Mouse (Mus musculus): ENCODE results near the gene Tnrc6b. TPM values are rescaled to one million over a fixed set of nuclear protein-coding genes. Genes with fewer than 3 reads are reported as not detected.

The Tnrc6b gene
- polyA plus RNA-seq, 1 experiment from 2014 or later: 32.2 TPM

DNA sequence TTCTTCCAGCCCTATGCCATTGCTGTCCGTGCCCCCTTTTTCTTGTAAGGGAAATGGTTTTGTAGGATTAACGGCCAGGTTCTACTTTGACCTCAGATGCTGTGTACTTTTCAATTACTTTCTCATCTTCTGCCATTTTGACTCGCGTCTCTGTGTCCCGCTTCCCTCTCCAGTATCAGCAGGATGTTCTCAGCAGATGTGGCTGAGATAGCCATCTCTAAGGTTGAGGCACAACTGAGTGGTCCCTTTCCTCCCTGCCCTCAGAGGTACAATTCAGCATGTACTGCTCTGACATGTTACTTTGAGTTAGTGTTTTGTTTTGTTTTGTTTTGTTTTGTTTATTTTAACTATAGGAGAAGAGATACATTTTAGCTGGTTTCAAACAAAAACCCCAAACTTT is 223.7 kb downstream of the Tnrc6b start:
- peaks cover 84% of the 10 kb centered on the region for H3K36me3 ChIP-seq
- no peaks in the 10 kb centered on the region for H3K9me3 ChIP-seq (replicated peaks)
- 40% methylated on average over 5 of the region's 5 CpGs for whole genome bisulfite sequencing (ENCODE audit: insufficient replicate concordance)
- H3K4me3 ChIP-seq: no peak overlapping the region
- H3K4me2 ChIP-seq: no peak overlapping the region
- peaks cover 34% of the 10 kb centered on the region for H3K4me1 ChIP-seq
- H3K27me3 ChIP-seq (replicated peaks): no peaks in the 10 kb centered on the region
- no peak overlapping the region for H3K27ac ChIP-seq
- no peak for ATAC-seq
- no peak overlapping the region for H3K9ac ChIP-seq

DNA sequence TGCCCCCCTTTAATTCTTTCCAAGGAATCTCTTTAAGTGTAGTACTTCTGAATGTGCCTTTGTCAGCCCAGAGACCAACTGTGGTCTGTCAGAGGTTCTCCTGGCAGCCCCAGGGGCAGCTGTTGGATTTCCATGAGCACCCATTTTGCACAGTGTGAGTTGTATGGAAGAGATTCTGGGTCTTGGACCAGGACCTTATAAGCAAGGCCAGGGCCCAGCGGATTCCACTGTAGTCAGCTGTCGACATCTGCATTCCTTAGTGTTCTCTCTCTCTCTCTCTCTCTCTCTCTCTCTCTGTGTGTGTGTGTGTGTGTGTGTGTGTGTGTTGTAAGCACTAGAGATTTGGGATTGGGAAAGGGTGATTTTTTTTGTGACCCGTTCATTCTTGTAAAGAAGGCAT is 225.6 kb downstream of the Tnrc6b start:
- Histone ChIP-seq H3K4me2 (no peak overlapping the region), H3K9me3 (replicated peaks) (no peaks in the 10 kb centered on the region), H3K27me3 (replicated peaks) (no peaks in the 10 kb centered on the region), H3K4me1 (peaks cover 28% of the 10 kb centered on the region), H3K4me3 (no peak overlapping the region), H3K27ac (no peak overlapping the region), H3K36me3 (peaks cover 79% of the 10 kb centered on the region), H3K9ac (no peak overlapping the region)
- 85% methylated on average over 3 of the region's 3 CpGs for WGBS (ENCODE audit: insufficient replicate concordance)
- ATAC-seq: no peak

DNA sequence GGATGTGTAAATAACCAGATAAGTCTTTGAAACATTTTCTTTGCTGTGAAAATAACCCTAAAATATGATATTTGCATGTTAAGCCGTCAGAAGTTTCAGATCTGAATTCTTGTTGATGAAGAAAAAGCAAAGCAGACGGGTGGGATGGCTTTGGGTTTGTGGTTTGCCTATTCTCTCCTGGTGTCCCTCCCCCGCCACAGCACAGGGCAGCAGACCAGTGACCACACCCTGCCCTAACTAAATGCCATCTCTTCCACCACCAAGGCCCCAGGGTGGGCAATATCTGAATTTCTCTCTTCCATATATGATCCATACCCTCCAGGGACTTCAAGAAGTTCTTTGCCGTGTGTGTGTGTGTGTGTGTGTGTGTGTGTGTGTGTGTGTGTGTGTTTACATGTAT is 227.5 kb downstream of the Tnrc6b start:
- H3K9ac ChIP-seq: no peak overlapping the region
- peaks cover 23% of the 10 kb centered on the region for H3K4me1 ChIP-seq
- H3K4me3 ChIP-seq: no peak overlapping the region
- H3K9me3 ChIP-seq (replicated peaks): no peaks in the 10 kb centered on the region
- 60% methylated on average over 4 of the region's 4 CpGs for WGBS (ENCODE audit: insufficient replicate concordance)
- peaks cover 67% of the 10 kb centered on the region for H3K36me3 ChIP-seq
- no peak overlapping the region for H3K4me2 ChIP-seq
- no peaks in the 10 kb centered on the region for H3K27me3 ChIP-seq (replicated peaks)
- no peak for ATAC-seq
- no peak overlapping the region for H3K27ac ChIP-seq

DNA sequence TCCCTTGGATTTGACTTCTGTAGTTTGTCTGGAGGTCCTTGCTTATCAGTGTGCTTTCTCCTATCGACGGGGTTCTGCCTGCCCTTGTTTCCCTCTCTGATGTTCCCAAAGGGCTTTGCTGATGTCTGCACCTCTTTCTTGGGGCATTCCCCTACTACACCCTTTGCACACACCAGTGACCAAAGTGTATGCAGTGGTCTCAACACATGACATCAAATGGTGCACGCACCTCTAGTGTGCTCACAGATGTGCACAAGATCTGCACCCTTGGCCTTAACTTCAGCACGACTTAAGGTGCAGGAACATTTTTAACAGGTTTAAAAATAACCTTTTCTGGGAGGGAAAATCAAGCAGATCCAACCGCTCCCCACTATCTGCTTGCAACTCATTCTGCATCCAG is 228.3 kb downstream of the Tnrc6b start:
- Histone ChIP-seq H3K4me1 (peaks cover 19% of the 10 kb centered on the region), H3K27me3 (replicated peaks) (no peaks in the 10 kb centered on the region), H3K27ac (no peak overlapping the region), H3K36me3 (peaks cover 59% of the 10 kb centered on the region), H3K9me3 (replicated peaks) (no peaks in the 10 kb centered on the region), H3K4me3 (no peak overlapping the region), H3K4me2 (no peak overlapping the region), H3K9ac (no peak overlapping the region)
- ATAC-seq: no peak
- WGBS (ENCODE audit: insufficient replicate concordance): 56% methylated on average over 5 of the region's 5 CpGs

DNA sequence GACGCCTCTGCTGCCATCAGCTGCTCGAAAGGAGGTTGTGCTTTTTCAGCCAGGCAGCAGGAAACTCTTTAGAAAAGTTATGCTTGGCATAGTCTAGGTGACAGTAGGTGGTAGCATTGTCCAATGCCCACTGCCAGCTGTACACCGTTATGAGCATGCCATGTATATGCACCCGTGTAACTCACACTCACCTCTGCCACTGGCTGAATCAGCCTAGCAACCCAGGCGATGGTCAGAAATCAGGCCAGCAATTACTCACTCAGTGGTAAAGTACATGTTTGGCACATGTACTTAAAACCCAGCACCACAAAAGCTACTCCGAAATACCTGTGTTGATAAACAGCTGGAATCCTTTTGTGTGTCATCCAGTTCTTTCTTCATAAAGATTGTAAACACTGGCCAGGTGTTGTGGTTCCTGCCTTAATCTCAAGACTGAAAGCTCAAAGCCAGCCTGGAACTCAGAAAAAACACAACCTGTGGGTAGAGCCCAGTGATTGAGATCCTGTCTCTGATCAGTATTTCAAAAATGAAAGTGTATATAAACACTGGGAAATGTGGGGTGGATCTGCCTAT is 230.4 kb downstream of the Tnrc6b start:
- Histone ChIP-seq H3K4me3 (no peak overlapping the region), H3K27me3 (replicated peaks) (no peaks in the 10 kb centered on the region), H3K4me2 (no peak overlapping the region), H3K9ac (no peak overlapping the region), H3K9me3 (replicated peaks) (no peaks in the 10 kb centered on the region), H3K27ac (no peak overlapping the region), H3K36me3 (peaks cover 38% of the 10 kb centered on the region), H3K4me1 (peaks cover 18% of the 10 kb centered on the region)
- 88% methylated on average over 6 of the region's 6 CpGs for WGBS (ENCODE audit: insufficient replicate concordance)
- no peak for ATAC-seq

DNA sequence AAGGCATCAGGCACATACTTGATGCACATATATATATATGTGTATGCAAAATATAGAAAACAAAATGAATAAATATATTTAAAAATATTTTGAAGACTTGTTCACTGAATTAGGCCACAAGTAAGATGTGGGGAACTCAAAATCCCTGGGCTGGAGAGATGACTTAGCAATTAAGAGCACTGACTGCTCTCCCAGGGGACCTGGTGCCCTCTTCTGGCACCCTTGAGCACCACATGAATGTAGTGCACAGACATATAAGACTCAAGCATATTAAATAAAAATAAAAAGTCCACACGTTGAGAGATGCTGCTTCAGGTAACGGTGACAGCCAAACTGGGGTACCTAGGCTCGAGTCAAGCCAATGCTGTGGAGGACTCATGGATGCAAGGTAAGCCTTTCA is 234.7 kb downstream of the Tnrc6b start:
- Histone ChIP-seq H3K27ac (no peak overlapping the region), H3K4me2 (no peak overlapping the region), H3K9me3 (replicated peaks) (no peaks in the 10 kb centered on the region), H3K9ac (no peak overlapping the region), H3K36me3 (peaks cover 22% of the 10 kb centered on the region), H3K4me1 (peaks cover 25% of the 10 kb centered on the region), H3K27me3 (replicated peaks) (no peaks in the 10 kb centered on the region), H3K4me3 (no peak overlapping the region)
- 31% methylated on average over 3 of the region's 3 CpGs for WGBS (ENCODE audit: insufficient replicate concordance)
- no peak for ATAC-seq

DNA sequence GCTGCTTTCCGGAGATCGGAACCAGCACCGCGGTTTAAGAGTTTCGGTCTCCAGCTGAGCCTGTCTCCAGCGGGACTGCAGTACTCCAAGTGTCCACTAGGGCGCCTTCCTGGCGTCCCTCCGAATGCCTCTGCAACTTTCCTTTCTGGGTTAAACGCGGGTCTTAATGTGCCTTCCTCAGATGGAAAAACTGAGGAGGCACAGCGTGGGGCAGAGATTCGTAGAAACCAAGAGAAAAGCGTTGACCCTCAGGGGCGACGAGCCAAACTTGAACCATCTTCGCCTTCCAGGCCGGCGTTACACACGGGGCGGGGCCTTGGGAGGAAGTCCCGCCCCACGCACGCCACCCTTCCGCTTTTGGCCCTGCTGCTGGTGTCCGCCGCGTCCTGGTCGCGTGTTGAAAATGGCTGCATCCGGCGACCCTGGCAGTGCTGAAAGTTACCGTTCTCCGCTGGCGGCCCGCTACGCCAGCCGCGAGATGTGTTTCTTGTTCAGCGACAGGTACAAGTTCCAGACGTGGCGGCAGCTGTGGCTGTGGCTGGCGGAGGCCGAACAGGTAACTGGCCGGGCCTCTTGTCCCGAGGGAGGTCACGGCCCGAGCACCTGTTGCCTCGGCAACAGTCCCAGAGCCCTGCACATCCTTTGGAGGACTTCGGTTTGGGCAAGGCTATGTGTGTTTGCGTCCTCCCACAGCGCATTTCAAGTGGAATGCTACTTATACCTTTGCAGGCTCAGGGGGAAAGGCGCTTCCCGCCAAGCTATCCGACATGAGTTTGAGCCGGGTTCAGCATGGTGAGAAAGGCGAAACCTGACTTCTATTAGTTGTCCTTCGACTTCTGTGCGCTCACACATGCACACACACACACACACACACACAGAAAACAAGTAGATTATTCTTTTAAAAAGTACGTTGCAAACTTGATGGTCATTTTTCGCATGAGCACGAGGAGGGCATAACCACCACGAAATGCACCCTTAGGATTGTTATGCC is 237.3 kb downstream of the Tnrc6b start, which contains the start of gene Adsl:
Adsl (plus strand) TSS at position 346 of the 991 bp plus-strand sequence.
- H3K27me3 ChIP-seq (replicated peaks): no peaks in the 10 kb centered on the region
- H3K4me2 ChIP-seq: peak within 1 kb of the TSS; percentile 81
- H3K36me3 ChIP-seq: peaks cover 32% of the 10 kb centered on the region
- no peaks in the 10 kb centered on the region for H3K9me3 ChIP-seq (replicated peaks)
- peak; percentile 94 for ATAC-seq
- peaks cover 30% of the 10 kb centered on the region for H3K4me1 ChIP-seq
- WGBS (ENCODE audit: insufficient replicate concordance): under 1% methylated on average over 63 of the region's 63 CpGs
- peak within 1 kb of the TSS; percentile 83 for H3K27ac ChIP-seq
- H3K9ac ChIP-seq: peak within 1 kb of the TSS; percentile 83
- H3K4me3 ChIP-seq: peak within 1 kb of the TSS; percentile 87

DNA sequence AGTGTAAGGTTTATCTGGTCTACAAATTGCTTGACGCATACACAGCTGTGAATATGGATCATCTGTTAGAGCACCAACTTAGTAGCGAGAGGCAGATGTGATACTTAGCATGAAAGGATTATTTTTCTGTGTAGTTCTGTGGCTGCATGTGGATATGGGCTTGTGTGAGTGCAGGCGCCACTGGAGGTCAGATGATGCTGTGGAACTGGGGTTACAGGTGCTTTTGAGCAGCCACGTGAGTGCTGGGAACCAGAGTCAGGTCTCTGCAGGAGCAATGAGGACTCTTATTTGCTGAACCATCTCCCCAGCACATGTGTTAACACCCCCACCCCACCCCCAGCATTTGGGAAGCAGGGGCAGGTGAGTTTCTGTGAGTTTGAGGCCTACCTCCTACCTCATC is 238.3 kb downstream of the Tnrc6b start:
- H3K4me1 ChIP-seq: peaks cover 30% of the 10 kb centered on the region
- no peaks in the 10 kb centered on the region for H3K27me3 ChIP-seq (replicated peaks)
- WGBS (ENCODE audit: insufficient replicate concordance): 35% methylated on average over 4 of the region's 4 CpGs
- ATAC-seq: no peak
- H3K9me3 ChIP-seq (replicated peaks): no peaks in the 10 kb centered on the region
- H3K4me2 ChIP-seq: peak overlapping the region; percentile 81
- peak overlapping the region; percentile 87 for H3K4me3 ChIP-seq
- H3K9ac ChIP-seq: peak overlapping the region; percentile 83
- H3K36me3 ChIP-seq: peaks cover 42% of the 10 kb centered on the region
- no peak overlapping the region for H3K27ac ChIP-seq

DNA sequence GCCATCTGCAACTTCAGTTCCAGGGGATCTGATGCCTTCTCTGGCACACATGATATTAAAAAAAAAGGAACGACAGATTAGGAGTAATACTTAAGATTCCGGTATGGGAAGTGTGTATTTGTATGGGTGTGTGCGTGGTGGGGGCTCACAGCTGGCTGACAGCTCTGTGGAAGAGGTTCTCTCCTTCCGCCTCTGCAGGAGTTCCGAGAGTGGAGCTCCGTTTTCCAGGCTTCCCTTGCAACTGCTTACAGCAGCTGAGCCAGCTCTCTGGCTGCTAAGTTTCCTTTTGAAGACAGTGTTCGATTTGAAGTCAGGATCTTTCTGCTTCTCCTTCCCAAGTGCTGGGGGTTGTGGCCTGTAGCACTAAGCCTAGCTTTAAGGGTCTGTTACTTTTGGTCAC is 238.9 kb downstream of the Tnrc6b start:
- Histone ChIP-seq H3K36me3 (peaks cover 48% of the 10 kb centered on the region), H3K4me2 (peak overlapping the region; percentile 81), H3K27me3 (replicated peaks) (no peaks in the 10 kb centered on the region), H3K9me3 (replicated peaks) (no peaks in the 10 kb centered on the region), H3K4me3 (peak overlapping the region; percentile 87), H3K27ac (no peak overlapping the region), H3K9ac (peak overlapping the region; percentile 83), H3K4me1 (peaks cover 30% of the 10 kb centered on the region)
- no peak for ATAC-seq
- WGBS (ENCODE audit: insufficient replicate concordance): 69% methylated on average over 7 of the region's 7 CpGs

DNA sequence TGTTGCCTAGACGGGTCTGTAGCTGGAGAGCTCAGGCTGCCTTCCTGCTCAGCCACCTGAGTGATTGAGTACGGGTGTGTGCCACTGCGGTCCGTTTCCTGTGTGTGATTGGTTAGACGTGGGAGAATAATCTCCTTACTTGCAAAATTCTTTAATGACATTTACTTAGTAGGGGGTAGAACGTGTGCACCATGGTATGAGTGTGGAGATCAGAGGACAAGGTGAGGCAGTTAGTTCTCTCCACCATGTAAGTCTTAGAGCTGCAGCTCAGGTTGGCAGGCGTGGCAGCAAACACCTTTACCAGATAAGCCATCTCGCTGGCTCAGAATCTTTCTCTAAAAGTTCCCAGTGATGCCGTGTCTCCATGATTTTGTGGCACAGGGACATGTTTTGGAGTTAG is 242.9 kb downstream of the Tnrc6b start:
- 80% methylated on average over 9 of the region's 9 CpGs for WGBS (ENCODE audit: insufficient replicate concordance)
- Histone ChIP-seq H3K4me3 (no peak overlapping the region), H3K27me3 (replicated peaks) (no peaks in the 10 kb centered on the region), H3K36me3 (peaks cover 86% of the 10 kb centered on the region), H3K9me3 (replicated peaks) (no peaks in the 10 kb centered on the region), H3K4me1 (peaks cover 24% of the 10 kb centered on the region), H3K4me2 (no peak overlapping the region), H3K27ac (no peak overlapping the region), H3K9ac (no peak overlapping the region)
- no peak for ATAC-seq

DNA sequence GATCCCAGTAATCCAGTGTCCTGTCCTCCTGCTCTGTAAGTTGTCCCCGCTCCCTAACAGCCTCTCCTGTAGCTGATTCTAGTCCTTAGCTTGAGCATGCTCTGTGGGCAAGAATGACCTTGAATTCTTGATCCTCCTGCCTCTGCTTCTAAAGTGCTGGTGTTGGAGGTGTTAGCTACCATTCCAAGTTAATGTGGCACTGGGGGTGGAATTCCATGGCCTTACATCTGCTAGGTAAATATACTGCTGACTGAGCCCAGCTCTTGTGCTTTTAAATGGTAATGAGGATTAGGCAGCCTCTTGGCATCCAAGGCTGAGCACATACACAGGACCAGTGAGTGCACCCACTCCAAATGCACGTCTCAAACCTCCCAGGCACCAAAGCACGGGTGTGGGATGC is 243.7 kb downstream of the Tnrc6b start:
- WGBS (ENCODE audit: insufficient replicate concordance): 81% methylated on average over 3 of the region's 3 CpGs
- ATAC-seq: no peak
- Histone ChIP-seq H3K27me3 (replicated peaks) (no peaks in the 10 kb centered on the region), H3K36me3 (peaks cover 92% of the 10 kb centered on the region), H3K4me3 (no peak overlapping the region), H3K9ac (no peak overlapping the region), H3K27ac (no peak overlapping the region), H3K9me3 (replicated peaks) (no peaks in the 10 kb centered on the region), H3K4me1 (peaks cover 15% of the 10 kb centered on the region), H3K4me2 (no peak overlapping the region)

DNA sequence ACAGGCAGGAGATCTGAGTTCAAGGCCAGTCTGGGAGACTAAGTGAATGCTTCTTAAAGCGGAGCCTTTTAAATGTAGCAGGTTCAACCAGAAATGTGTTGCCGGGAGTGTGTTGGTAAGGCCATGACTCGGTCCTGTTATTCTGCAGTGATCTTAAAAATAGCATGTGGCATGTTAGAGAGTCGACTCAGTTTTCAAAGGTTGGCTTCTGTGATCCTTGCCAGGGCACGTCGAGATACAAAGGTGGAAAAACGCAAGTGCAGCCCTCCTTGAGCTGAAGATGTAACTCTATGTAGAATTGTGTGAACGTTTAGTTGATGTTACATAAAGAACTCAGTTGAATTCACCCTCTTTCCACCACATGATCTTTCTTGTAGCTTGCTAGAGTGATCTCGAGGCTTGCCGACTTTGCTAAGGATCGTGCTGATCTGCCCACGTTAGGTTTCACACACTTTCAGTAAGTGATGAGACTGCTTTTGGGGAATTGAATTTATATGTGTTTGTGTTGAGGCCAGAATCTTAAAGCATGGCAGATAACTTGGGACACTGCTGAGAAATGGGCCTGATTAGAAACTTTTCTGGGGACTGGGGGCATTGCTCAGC is 244.8 kb downstream of the Tnrc6b start:
- Histone ChIP-seq H3K9me3 (replicated peaks) (no peaks in the 10 kb centered on the region), H3K4me1 (peaks cover 4% of the 10 kb centered on the region; the same call in 1 of the 2 replicates), H3K27me3 (replicated peaks) (no peaks in the 10 kb centered on the region), H3K4me3 (no peak overlapping the region), H3K36me3 (peaks cover 92% of the 10 kb centered on the region), H3K9ac (no peak overlapping the region), H3K4me2 (no peak overlapping the region), H3K27ac (no peak overlapping the region)
- no peak for ATAC-seq
- WGBS (ENCODE audit: insufficient replicate concordance): 89% methylated on average over 12 of the region's 12 CpGs

Measured in liver, embryonic 12.5 days (tissue).